Mouse (Mus musculus) forebrain, embryonic 15.5 days (tissue): ENCODE measurements around the gene Btbd35f9. TPM values are rescaled to one million over a fixed set of nuclear protein-coding genes. Genes with fewer than 3 reads are reported as not detected.
"Not testable (repeated sequence)": the region's sequence is repeated elsewhere in the genome, so short reads cannot be mapped to it uniquely, and the experiment has no call there.

ENCODE experiments used
- ATAC-seq: fragments of 200-750 bp; cut with Nextera tagmentation; replicated peaks from 2 replicates; pipeline ENCODE4 v1.8.0; 2017; ENCODE audit warnings: mild to moderate bottlenecking, moderate TSS enrichment, moderate library complexity
- H3K27ac ChIP-seq: fragments of 300-500 bp; sonication (generic); replicated peaks from 2 replicates; pipeline ENCODE4 v1.5.1; 2015; ENCODE audit warnings: mild to moderate bottlenecking, inconsistent platforms
- H3K27me3 ChIP-seq: fragments of 300-500 bp; sonication (generic); 2 replicates; pipeline ENCODE4 v1.6.1; 2015; ENCODE audit warnings: inconsistent platforms
- H3K36me3 ChIP-seq: fragments of 300-500 bp; sonication (generic); 2 replicates; pipeline ENCODE4 v1.6.1; 2015; ENCODE audit warnings: mild to moderate bottlenecking, inconsistent platforms
- H3K4me1 ChIP-seq: fragments of 300-500 bp; sonication (generic); 2 replicates; pipeline ENCODE4 v1.6.1; 2015; ENCODE audit warnings: inconsistent platforms
- H3K4me2 ChIP-seq: fragments of 300-500 bp; sonication (generic); replicated peaks from 2 replicates; pipeline ENCODE4 v1.6.1; 2015; ENCODE audit warnings: mild to moderate bottlenecking, inconsistent platforms
- H3K4me3 ChIP-seq: fragments of 300-500 bp; sonication (generic); 2 replicates; pipeline ENCODE4 v1.5.1; 2015; ENCODE audit warnings: mild to moderate bottlenecking, inconsistent platforms
- H3K9ac ChIP-seq: fragments of 300-500 bp; sonication (generic); replicated peaks from 2 replicates; pipeline ENCODE4 v1.6.1; 2015; ENCODE audit warnings: mild to moderate bottlenecking, inconsistent platforms
- H3K9me3 ChIP-seq: fragments of 300-500 bp; sonication (generic); 2 replicates; pipeline ENCODE4 v1.6.1; 2016; ENCODE audit warnings: inconsistent platforms
- WGBS: fragments of 180-500 bp; shearing (Covaris S2); methylation state at CpG from one replicate; pipeline ENCODE4 v1.1.7; 2015; ENCODE audit warnings: mixed read lengths; 5-methylcytosine and 5-hydroxymethylcytosine counted together
- polyA plus RNA-seq: library from polyadenylated mRNA; unstranded; fragments of >200 nt; fragmentation: Nextera tagmentation; extraction: Ambion mirVana; gene quantifications from 2 replicates; pipeline ENCODE4 v1.2.1, GENCODE M21; 2015

Btbd35f9 gene
- polyA plus RNA-seq, result not detected in 2 replicates

GRCm38 (mm10) chrX:34161399-34161798 lies at the start of gene Btbd35f9:
Gene Btbd35f9 (minus strand): TSS chrX:34161499.
- ATAC-seq, H3K27ac ChIP-seq, H3K9ac ChIP-seq, H3K4me2 ChIP-seq, H3K9me3 ChIP-seq, H3K4me1 ChIP-seq, H3K4me3 ChIP-seq, H3K36me3 ChIP-seq, H3K27me3 ChIP-seq: not testable (repeated sequence)
- WGBS, result no CpG with 5 or more reads among the region's 5 CpGs

Other genes with a start within 250 kb of the Btbd35f9 start
- not detected in 2 replicates for gene Btbd35f6, start 205.0 kb downstream of the Btbd35f9 start, polyA plus RNA-seq
- gene Gm21870, start 174.7 kb downstream of the Btbd35f9 start, polyA plus RNA-seq, result not detected in 2 replicates
- not detected in 2 replicates for gene Spin2g, start 77.2 kb upstream of the Btbd35f9 start, polyA plus RNA-seq